Mouse (Mus musculus) R1 (cell line): ENCODE measurements at regions not wholly inside any gene's neighbourhood (a gene's known extent, or its start where the extent isn't known, plus 50 kb on each side); places are given as distances from the start of the nearest gene placed in this dataset.

Experiments used
- DNase-seq: peaks from one replicate; pipeline ENCODE4 v3.0.0-alpha.2; 2018; ENCODE audit warnings: low read depth, low spot score

GRCm38 (mm10) chr17:9723484-9723883 is 54.0 kb upstream of the Pabpc6 start:
- DNase-seq: no peak

- peak; percentile 88 for DNase-seq
Observed at GRCm38 (mm10) chr17:9722709-9723108, 53.2 kb upstream of the Pabpc6 start.
